ENCODE assay signal across 23 mouse cellular contexts in the genomic region with DNA sequence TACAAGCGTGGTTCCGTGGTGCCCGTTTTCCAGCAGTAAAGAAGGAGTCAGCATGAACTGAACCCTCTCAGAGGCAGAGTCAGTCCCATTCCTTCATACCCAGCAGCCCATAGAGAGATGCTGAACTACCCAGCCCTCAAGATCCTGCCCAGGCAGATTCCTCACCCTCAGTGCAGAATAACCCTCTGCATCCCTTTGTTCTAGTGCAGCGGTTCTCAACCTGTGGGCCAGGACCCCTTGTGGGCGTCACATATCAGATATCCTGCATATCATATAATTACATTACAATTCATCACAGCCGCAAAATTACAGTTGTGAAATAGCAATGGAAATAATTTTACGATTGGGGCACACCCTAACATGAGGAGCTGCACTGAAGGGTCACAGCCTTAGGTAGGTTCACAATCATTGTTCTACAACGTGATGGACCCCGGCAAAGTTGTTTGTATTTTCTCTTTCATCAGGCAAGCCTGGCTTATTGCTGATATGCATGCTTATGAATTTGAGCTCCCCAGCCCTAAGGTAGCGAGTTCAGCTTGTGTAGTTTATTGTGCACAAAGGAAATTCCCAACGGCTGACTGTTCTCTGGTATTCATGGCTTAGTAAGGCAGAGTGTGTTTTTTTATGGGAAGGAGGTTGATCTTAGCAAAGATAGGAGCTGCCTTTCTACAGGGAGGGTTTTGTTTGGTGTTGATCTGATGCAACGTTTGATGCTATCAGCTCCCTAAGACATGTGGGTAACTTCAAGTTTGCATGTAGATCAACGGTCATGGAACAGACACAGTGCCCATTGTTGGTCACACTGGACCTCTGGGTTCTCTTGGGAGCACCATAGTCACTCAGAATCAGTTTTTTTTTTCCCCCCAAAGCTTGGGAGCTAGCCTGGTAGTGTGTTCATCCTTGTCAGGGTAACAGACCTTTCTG. TPM values are rescaled to one million over a fixed set of nuclear protein-coding genes. Genes with fewer than 3 reads are reported as not detected.
DNase-seq lines count a peak whose midpoint lies in the region; ATAC-seq and TF ChIP-seq lines count a peak whose summit lies in the region.
"Had no signal": no experiment of that assay in that cellular context is flagged by ENCODE, and none has a peak within 500 bp of the region (broad histone marks: within the 10 kb centered on the region; RNA-seq: fewer than 3 reads in every experiment).

No protein-coding gene starts in this region.

- H3K27me3 ChIP-seq in heart, embryonic 14.5 days (ENCODE audit: control insufficient read depth, insufficient read depth, low read length) = no peaks in the 10 kb centered on the region
- H3K27me3 ChIP-seq in midbrain, embryonic 11.5 days (ENCODE audit: control insufficient read depth, insufficient read depth, low read length) = no peaks in the 10 kb centered on the region
- no peaks in the 10 kb centered on the region; the same call in 1 of the 2 replicates for H3K27me3 ChIP-seq in midbrain, embryonic 10.5 days (ENCODE audit: low read depth, poor library complexity, severe bottlenecking)
- H3K27me3 ChIP-seq in Patski (no peaks in the 10 kb centered on the region), myocyte (ENCODE audit: control insufficient read depth, insufficient read depth, insufficient read length) (no peaks in the 10 kb centered on the region)
- H3K27me3 ChIP-seq: embryonic facial prominence, embryonic 12.5 days; heart, embryonic 13.5 days; hindbrain, embryonic 15.5 days; limb, embryonic 15.5 days; liver, embryonic 15.5 days; midbrain, embryonic 15.5 days had no signal

- H3K4me3 ChIP-seq in heart, embryonic 14.5 days (ENCODE audit: control insufficient read depth in 1 of 2, insufficient read depth in 1 of 2, low read depth in 1 of 2, low read length in 2 of 2) = no peak overlapping the region
- H3K4me3 ChIP-seq in midbrain, embryonic 11.5 days (ENCODE audit: low read depth, low read length) = no peak overlapping the region
- no peak overlapping the region for H3K4me3 ChIP-seq in midbrain, embryonic 10.5 days
- no peak overlapping the region for H3K4me3 ChIP-seq in myocyte
- H3K4me3 ChIP-seq: embryonic facial prominence, embryonic 12.5 days; heart, embryonic 13.5 days; hindbrain, embryonic 15.5 days; layer of hippocampus, adult 2 months; limb, embryonic 15.5 days; liver, embryonic 15.5 days; midbrain, embryonic 15.5 days had no signal

- no peak overlapping the region for H3K4me2 ChIP-seq in heart, embryonic 14.5 days (ENCODE audit: low read length)
- H3K4me2 ChIP-seq in midbrain, embryonic 11.5 days = no peak overlapping the region
- H3K4me2 ChIP-seq in myocyte (ENCODE audit: low read depth) = peak overlapping the region; percentile 77
- H3K4me2 ChIP-seq: embryonic facial prominence, embryonic 12.5 days; heart, embryonic 13.5 days; hindbrain, embryonic 15.5 days; limb, embryonic 15.5 days; liver, embryonic 15.5 days; midbrain, embryonic 15.5 days had no signal

- WGBS in heart, embryonic 14.5 days = 84% methylated on average over 13 of the region's 13 CpGs
- 95% methylated on average over 13 of the region's 13 CpGs for WGBS in midbrain, embryonic 11.5 days
- WGBS in midbrain, embryonic 10.5 days = 92% methylated on average over 13 of the region's 13 CpGs

- TF ChIP-seq CTCF in Patski (IDR thresholded peaks at IDR 0.05) = no peak

- DNase-seq in heart, adult 9 months (ENCODE audit: low spot score in 2 of 2) = no peak
- peak; percentile 76 for DNase-seq in midbrain, embryonic 11.5 days (ENCODE audit: low spot score, missing footprints)
- DNase-seq in midbrain, embryonic 10.5 days (ENCODE audit: low spot score) = no peak
- DNase-seq in Patski (ENCODE audit: low read depth, low spot score) = no peak
- no peak for DNase-seq in embryo, embryonic 9.5 days (ENCODE audit: extremely low spot score)
- no peak for DNase-seq in cerebellum, adult 9-10 months
- DNase-seq: adrenal gland, postnatal 36 days; cerebellum, adult 8-10 months; forebrain, postnatal 0 days; heart, postnatal 36 days; right cerebral cortex, postnatal 25 days; thymus, postnatal 14 days had no signal

- peaks cover 66% of the 10 kb centered on the region for H3K79me2 ChIP-seq in myocyte (ENCODE audit: control insufficient read depth, insufficient read depth)

- H3K36me3 ChIP-seq in heart, embryonic 14.5 days (ENCODE audit: control insufficient read depth, insufficient read depth, low read length) = peaks cover 5% of the 10 kb centered on the region; the same call in 1 of the 2 replicates
- H3K36me3 ChIP-seq in midbrain, embryonic 11.5 days (ENCODE audit: control insufficient read depth, insufficient read depth, low read length) = no peaks in the 10 kb centered on the region
- peaks cover 13% of the 10 kb centered on the region for H3K36me3 ChIP-seq in midbrain, embryonic 10.5 days
- H3K36me3 ChIP-seq in myocyte (ENCODE audit: control insufficient read depth, insufficient read depth) = peaks cover 20% of the 10 kb centered on the region
- H3K36me3 ChIP-seq: embryonic facial prominence, embryonic 12.5 days; hindbrain, embryonic 15.5 days; liver, embryonic 15.5 days; midbrain, embryonic 15.5 days had no signal

- no peak for TF ChIP-seq POLR2A in myocyte (IDR thresholded peaks at IDR 0.05; ENCODE audit: insufficient read length, low read depth)

- H3K9me3 ChIP-seq in heart, embryonic 14.5 days (ENCODE audit: control insufficient read depth, low read length) = no peaks in the 10 kb centered on the region
- H3K9me3 ChIP-seq in midbrain, embryonic 11.5 days (ENCODE audit: control insufficient read depth, low read length) = no peaks in the 10 kb centered on the region
- H3K9me3 ChIP-seq in midbrain, embryonic 10.5 days (replicated peaks) = no peaks in the 10 kb centered on the region
- H3K9me3 ChIP-seq: embryonic facial prominence, embryonic 12.5 days; heart, embryonic 13.5 days; hindbrain, embryonic 15.5 days; limb, embryonic 15.5 days; liver, embryonic 15.5 days; midbrain, embryonic 15.5 days had no signal

- H3ac ChIP-seq in myocyte (ENCODE audit: control insufficient read depth, insufficient read length) = no peak overlapping the region

- in situ Hi-C loops in Patski (cut with MboI; ENCODE audit: low pct_unique_long_range_greater_than_20kb) = no loop called here

- CTCF ChIA-PET in Patski (lab: Charles Lee) = interaction anchor here (1.1 to 1.9 kb wide), 4 partner anchors 9 to 49 kb away, joined by 3 to 8 read pairs (median 4); partner anchors contain the start of gene Ano6

- ATAC-seq in heart, embryonic 14.5 days (ENCODE audit: insufficient number of reproducible peaks, insufficient read depth, low FRiP score, low read depth) = no peak
- no peak for ATAC-seq in midbrain, embryonic 11.5 days (ENCODE audit: low FRiP score)
- peak; percentile 66 for ATAC-seq in Patski
- ATAC-seq: forebrain, postnatal 0 days; lung, postnatal 0 days; midbrain, embryonic 15.5 days had no signal

- H3K4me1 ChIP-seq in heart, embryonic 14.5 days (ENCODE audit: control insufficient read depth in 2 of 2, insufficient read depth in 2 of 2, low read length in 2 of 2) = peaks cover 13 to 16% of the 10 kb centered on the region in 2 experiments
- H3K4me1 ChIP-seq in midbrain, embryonic 11.5 days (ENCODE audit: control insufficient read depth, insufficient read depth, low read length) = peaks cover 14% of the 10 kb centered on the region
- peaks cover 29% of the 10 kb centered on the region for H3K4me1 ChIP-seq in midbrain, embryonic 10.5 days

- POLR2A ChIA-PET in Patski (lab: Charles Lee) = interaction anchor here (0.9 to 1.0 kb wide), 2 partner anchors 19 kb away, joined by 3 to 7 read pairs; no protein-coding TSS in a partner anchor

- H3K27ac ChIP-seq in heart, embryonic 14.5 days (replicated peaks in 1 of 2; ENCODE audit: control insufficient read depth in 1 of 2, insufficient read depth in 1 of 2, low read depth in 2 of 2, low read length in 2 of 2) = 0 out of 4 replicates have a peak overlapping the region, but pooled peaks have one; percentile 5 to 19
- H3K27ac ChIP-seq in midbrain, embryonic 11.5 days (ENCODE audit: low read depth, low read length) = no peak overlapping the region
- no peak overlapping the region for H3K27ac ChIP-seq in midbrain, embryonic 10.5 days (replicated peaks)
- H3K27ac ChIP-seq: embryonic facial prominence, embryonic 12.5 days; heart, embryonic 13.5 days; hindbrain, embryonic 15.5 days; layer of hippocampus, adult 2 months; limb, embryonic 15.5 days; liver, embryonic 15.5 days; midbrain, embryonic 15.5 days; stomach, postnatal 0 days had no signal

- no peak overlapping the region for H3K9ac ChIP-seq in heart, embryonic 14.5 days (ENCODE audit: low read length)
- no peak overlapping the region for H3K9ac ChIP-seq in midbrain, embryonic 11.5 days (ENCODE audit: low read length)
- H3K9ac ChIP-seq: embryonic facial prominence, embryonic 12.5 days; forebrain, postnatal 0 days; heart, embryonic 13.5 days; hindbrain, embryonic 15.5 days; limb, embryonic 15.5 days; liver, embryonic 15.5 days; midbrain, embryonic 15.5 days had no signal

TF ChIP-seq in myocyte, 11 proteins besides CTCF, POLR2A, EP300 and RAD21:
- TF ChIP-seq CEBPB (IDR thresholded peaks at IDR 0.05; ENCODE audit: insufficient read depth, poor library complexity, severe bottlenecking) (peak; percentile 74), E2F4 (IDR thresholded peaks at IDR 0.05; ENCODE audit: insufficient read depth) (no peak)

RNA-seq across cellular contexts. Expression of gene Ano6, which starts 33.0 kb away (rescaled TPM):
- polyA plus RNA-seq in heart, embryonic 14.5 days (2014; fragmentation: Nextera tagmentation; extraction: Ambion mirVana) = 35.9 and 37.2 TPM in 2 replicates
- polyA plus RNA-seq in midbrain, embryonic 11.5 days (2014; fragmentation: Nextera tagmentation; extraction: Ambion mirVana) = 30.3 and 30.8 TPM in 2 replicates
- 30.0 and 33.6 TPM in 2 replicates for polyA plus RNA-seq in midbrain, embryonic 10.5 days (2016; fragmentation: Nextera tagmentation; extraction: Ambion mirVana)
- 184 TPM for polyA plus RNA-seq in Patski (2021)
- polyA plus RNA-seq in myocyte (2012; fragmentation: generic; extraction: Trizol) = 54.5 TPM

Comparison
In these comparisons a context has a peak if more than half of its experiments do, and no peak if none do; other contexts are left out.
1. H3K27ac ChIP-seq: peak in heart, embryonic 14.5 days (2 of 2); none in midbrain, embryonic 11.5 days (single experiment) and midbrain, embryonic 10.5 days (single experiment).